Mouse (Mus musculus) embryonic fibroblast, embryonic 13.5 days (primary cell): ENCODE measurements around the gene Ivl.

Experiments
- CTCF ChIP-seq: IDR thresholded peaks from 2 replicates; pipeline ENCODE4 v1.5.1; 2011; ENCODE audit warnings: mild to moderate bottlenecking, control low read depth, low read length, moderate library complexity, borderline replicate concordance; ENCODE audit not compliant: insufficient read depth
- POLR2A ChIP-seq: IDR thresholded peaks from 2 replicates; pipeline ENCODE4 v1.6.1; 2011; ENCODE audit warnings: low read depth, mild to moderate bottlenecking, control low read depth, low read length, moderate library complexity

DNA sequence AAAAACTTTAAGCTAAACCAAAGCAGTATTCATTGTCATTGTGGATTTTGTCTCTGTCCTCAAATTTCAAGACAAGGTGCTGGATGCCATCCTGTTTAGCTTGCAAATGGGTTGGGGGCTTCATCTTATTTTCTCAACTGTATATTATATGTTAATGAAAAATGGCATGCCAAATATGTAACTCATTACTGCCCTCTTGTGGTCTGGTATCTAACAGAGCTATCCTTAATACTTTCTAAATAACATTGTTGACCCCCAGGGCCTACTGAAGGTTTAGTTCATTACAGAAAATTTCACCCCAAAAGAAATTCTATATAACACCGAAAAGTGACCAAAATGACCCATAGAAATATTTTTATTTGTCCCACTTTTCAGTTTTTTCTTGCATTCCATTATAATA is 28.6 kb upstream of the Ivl start:
- TF ChIP-seq POLR2A (no peak), CTCF (no peak)
